In the genomic region with DNA sequence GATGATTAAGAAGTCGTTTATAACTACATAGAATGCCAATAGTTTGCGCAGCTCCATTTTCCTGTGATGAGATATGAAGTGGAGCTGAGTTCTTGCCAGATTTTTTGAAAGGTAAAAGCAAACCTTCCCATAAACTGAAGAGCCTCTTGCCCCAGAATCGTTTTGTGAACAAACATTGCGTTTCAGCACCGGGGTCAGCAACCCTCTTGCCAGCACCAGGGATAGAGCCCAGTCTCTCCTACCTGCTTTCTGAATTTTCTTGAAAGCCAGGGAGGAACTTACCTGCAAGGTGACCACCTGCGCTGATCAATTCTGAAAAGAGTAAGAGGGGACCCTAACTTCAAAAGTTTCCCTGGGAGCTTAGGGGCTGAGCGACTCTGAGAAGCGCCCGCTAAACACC, we compare ENCODE assay signal across 10 mouse cellular contexts. TPM values are rescaled to one million over a fixed set of nuclear protein-coding genes. Genes with fewer than 3 reads are reported as not detected.
A peak's percentile ranks its signal among the peaks of the same experiment; 100 is the strongest.
DNase-seq lines count a peak whose midpoint lies in the region; ATAC-seq lines count a peak whose summit lies in the region.
"Had no signal": no experiment of that assay in that cellular context is flagged by ENCODE, and none has a peak within 500 bp of the region (broad histone marks: within the 10 kb centered on the region; RNA-seq: fewer than 3 reads in every experiment).

No protein-coding gene starts in this region.

- DNase-seq in adrenal gland, postnatal 25 days: peak; percentile 37
- DNase-seq in hindbrain, embryonic 10.5 days (ENCODE audit: low spot score): peak; percentile 24
- DNase-seq in gastrocnemius, postnatal 10 days: no peak
- DNase-seq in right cerebral cortex, postnatal 14 days: no peak
- no peak for DNase-seq in cerebellum, adult 9-11 months

- H3K4me2 ChIP-seq in kidney, embryonic 15.5 days: peak overlapping the region; percentile 32; the same call in 1 of the 2 replicates
- H3K4me2 ChIP-seq in kidney, embryonic 14.5 days (replicated peaks; ENCODE audit: low read depth, low read length): no peak overlapping the region
- H3K4me2 ChIP-seq in midbrain, embryonic 15.5 days: peak overlapping the region; percentile 55
- H3K4me2 ChIP-seq: lung, embryonic 15.5 days had no signal

- H3K9ac ChIP-seq in kidney, embryonic 15.5 days: no peak overlapping the region
- H3K9ac ChIP-seq in kidney, embryonic 14.5 days (ENCODE audit: low read depth, low read length): no peak overlapping the region
- H3K9ac ChIP-seq in midbrain, embryonic 15.5 days: peak overlapping the region; percentile 14; the same call in 1 of the 2 replicates
- H3K9ac ChIP-seq: lung, embryonic 15.5 days had no signal

- WGBS in kidney, embryonic 15.5 days: 8% methylated on average over 9 of the region's 9 CpGs
- WGBS in kidney, embryonic 14.5 days: 7% methylated on average over 9 of the region's 9 CpGs
- whole genome bisulfite sequencing in hindbrain, embryonic 10.5 days: 6% methylated on average over 9 of the region's 9 CpGs
- WGBS in midbrain, embryonic 15.5 days: 9% methylated on average over 9 of the region's 9 CpGs

- no peaks in the 10 kb centered on the region for H3K9me3 ChIP-seq in kidney, embryonic 15.5 days (replicated peaks)
- H3K9me3 ChIP-seq in kidney, embryonic 14.5 days (ENCODE audit: control insufficient read depth, low read length): no peaks in the 10 kb centered on the region
- H3K9me3 ChIP-seq in hindbrain, embryonic 10.5 days: no peaks in the 10 kb centered on the region
- no peaks in the 10 kb centered on the region for H3K9me3 ChIP-seq in midbrain, embryonic 15.5 days
- H3K9me3 ChIP-seq: lung, embryonic 15.5 days had no signal

- peaks cover 8% of the 10 kb centered on the region for H3K4me1 ChIP-seq in kidney, embryonic 15.5 days
- no peaks in the 10 kb centered on the region for H3K4me1 ChIP-seq in kidney, embryonic 14.5 days (ENCODE audit: control insufficient read depth, insufficient read depth, low read length)
- H3K4me1 ChIP-seq in hindbrain, embryonic 10.5 days (replicated peaks): peaks cover 11% of the 10 kb centered on the region; the same call in 1 of the 2 replicates
- peaks cover 15% of the 10 kb centered on the region for H3K4me1 ChIP-seq in midbrain, embryonic 15.5 days
- H3K4me1 ChIP-seq: lung, embryonic 15.5 days had no signal

- H3K36me3 ChIP-seq in kidney, embryonic 15.5 days: no peaks in the 10 kb centered on the region
- no peaks in the 10 kb centered on the region for H3K36me3 ChIP-seq in kidney, embryonic 14.5 days (ENCODE audit: control insufficient read depth, insufficient read depth, low read length)
- H3K36me3 ChIP-seq in hindbrain, embryonic 10.5 days: no peaks in the 10 kb centered on the region
- no peaks in the 10 kb centered on the region for H3K36me3 ChIP-seq in midbrain, embryonic 15.5 days (replicated peaks)
- H3K36me3 ChIP-seq: lung, embryonic 15.5 days had no signal

- no peak overlapping the region for H3K27ac ChIP-seq in kidney, embryonic 15.5 days
- no peak overlapping the region for H3K27ac ChIP-seq in kidney, embryonic 14.5 days (ENCODE audit: low read depth, low read length)
- no peak overlapping the region for H3K27ac ChIP-seq in hindbrain, embryonic 10.5 days
- no peak overlapping the region for H3K27ac ChIP-seq in midbrain, embryonic 15.5 days
- H3K27ac ChIP-seq: lung, embryonic 15.5 days had no signal

- H3K4me3 ChIP-seq in kidney, embryonic 15.5 days (replicated peaks): no peak overlapping the region
- no peak overlapping the region for H3K4me3 ChIP-seq in kidney, embryonic 14.5 days (ENCODE audit: low read length)
- H3K4me3 ChIP-seq in hindbrain, embryonic 10.5 days: peak overlapping the region; percentile 37
- peak overlapping the region; percentile 38 for H3K4me3 ChIP-seq in midbrain, embryonic 15.5 days
- H3K4me3 ChIP-seq: lung, embryonic 15.5 days had no signal

- no peak for ATAC-seq in kidney, embryonic 15.5 days (replicated peaks; ENCODE audit: low FRiP score)
- no peak for ATAC-seq in kidney, embryonic 14.5 days (ENCODE audit: low FRiP score, low TSS enrichment)
- no peak for ATAC-seq in midbrain, embryonic 15.5 days (replicated peaks)

- peaks cover 29% of the 10 kb centered on the region for H3K27me3 ChIP-seq in kidney, embryonic 15.5 days
- peaks cover 10% of the 10 kb centered on the region for H3K27me3 ChIP-seq in kidney, embryonic 14.5 days (ENCODE audit: control insufficient read depth, insufficient read depth, low read length)
- peaks cover 39% of the 10 kb centered on the region for H3K27me3 ChIP-seq in hindbrain, embryonic 10.5 days (ENCODE audit: insufficient read depth, poor library complexity, severe bottlenecking)
- peaks cover 27% of the 10 kb centered on the region for H3K27me3 ChIP-seq in midbrain, embryonic 15.5 days (replicated peaks)

RNA-seq across cellular contexts. Expression of a gene that starts 0.6 kb away (rescaled TPM):
- 1.4 TPM in 1 of 2 replicates, not detected in the other for polyA plus RNA-seq in kidney, embryonic 15.5 days (2015; fragmentation: Nextera tagmentation; extraction: Ambion mirVana)
- polyA plus RNA-seq in kidney, embryonic 14.5 days (2014; fragmentation: Nextera tagmentation; extraction: Ambion mirVana): 0.42 and 0.86 TPM in 2 replicates
- not detected in 2 replicates for total RNA-seq in adrenal gland, postnatal 25 days (2021)
- polyA plus RNA-seq in hindbrain, embryonic 10.5 days (2016; fragmentation: Nextera tagmentation; extraction: Ambion mirVana): 101 and 111 TPM in 2 replicates
- 271 and 284 TPM in 2 replicates for polyA plus RNA-seq in midbrain, embryonic 15.5 days (2015; fragmentation: Nextera tagmentation; extraction: Ambion mirVana)
- total RNA-seq in gastrocnemius, postnatal 10 days (2021): under 1 TPM in 1 of 2 experiments, not detected in 1; 0.38 TPM

RNA-seq across cellular contexts. Expression of a gene that starts 42.0 kb away (rescaled TPM):
- polyA plus RNA-seq in kidney, embryonic 15.5 days (2015; fragmentation: Nextera tagmentation; extraction: Ambion mirVana): not detected in 2 replicates
- polyA plus RNA-seq in kidney, embryonic 14.5 days (2014; fragmentation: Nextera tagmentation; extraction: Ambion mirVana): not detected in 2 replicates
- not detected in 2 replicates for total RNA-seq in adrenal gland, postnatal 25 days (2021)
- not detected in 2 replicates for polyA plus RNA-seq in hindbrain, embryonic 10.5 days (2016; fragmentation: Nextera tagmentation; extraction: Ambion mirVana)
- 0.11 and 0.22 TPM in 2 replicates for polyA plus RNA-seq in midbrain, embryonic 15.5 days (2015; fragmentation: Nextera tagmentation; extraction: Ambion mirVana)
- total RNA-seq in gastrocnemius, postnatal 10 days (2021): not detected
- polyA plus RNA-seq: lung, embryonic 15.5 days; small intestine, adult 2 months had no signal

Comparison
In these comparisons a context has a peak if more than half of its experiments do, and no peak if none do; other contexts are left out.
1. H3K4me3 ChIP-seq: peak in hindbrain, embryonic 10.5 days (single experiment) and midbrain, embryonic 15.5 days (single experiment); none in kidney, embryonic 15.5 days (single experiment) and kidney, embryonic 14.5 days (single experiment).
2. DNase-seq: peak in adrenal gland, postnatal 25 days (single experiment) and hindbrain, embryonic 10.5 days (single experiment); none in gastrocnemius, postnatal 10 days (single experiment), right cerebral cortex, postnatal 14 days (single experiment) and cerebellum, adult 9-11 months (single experiment).
3. RNA of a gene that starts 0.6 kb away (polyA plus RNA-seq): 271 to 284 TPM in midbrain, embryonic 15.5 days and 101 to 111 TPM in hindbrain, embryonic 10.5 days; 1.4 TPM in kidney, embryonic 15.5 days and 0.42 to 0.86 TPM in kidney, embryonic 14.5 days; every median in the first group is over 10 times any median in the second.